Mouse (Mus musculus): ENCODE measurements around the gene Cfap298.

- TF ChIP-seq CTCF (IDR thresholded peaks at IDR 0.05; ENCODE audit: control insufficient read depth, insufficient read depth, low read length) (no peak), POLR2A (IDR thresholded peaks at IDR 0.05; ENCODE audit: borderline replicate concordance, control insufficient read depth, low read depth, low read length) (no peak)
These were observed 6.3 kb upstream of the Cfap298 start for GRCm38 (mm10) chr16:90941246-90941645.

Measured in bone marrow, adult 2 months (tissue).